Mouse (Mus musculus) midbrain, embryonic 13.5 days (tissue): ENCODE measurements at regions not wholly inside any gene's neighbourhood (a gene's known extent, or its start where the extent isn't known, plus 50 kb on each side); places are given as distances from the start of the nearest gene placed in this dataset.
"Not testable (repeated sequence)": the region's sequence is repeated elsewhere in the genome, so short reads cannot be mapped to it uniquely, and the experiment has no call there.

Source experiments
- ATAC-seq: fragments of 200-750 bp; cut with Nextera tagmentation; 2 replicates; pipeline ENCODE4 v1.8.0; 2017; ENCODE audit warnings: mild to moderate bottlenecking, moderate TSS enrichment, moderate library complexity
- H3K27ac ChIP-seq: fragments of 300-500 bp; sonication (generic); 2 replicates; pipeline ENCODE4 v1.5.1; 2015; ENCODE audit warnings: inconsistent platforms, mild to moderate bottlenecking, moderate library complexity
- H3K27me3 ChIP-seq: fragments of 300-500 bp; sonication (generic); 2 replicates; pipeline ENCODE4 v1.6.1; 2015; ENCODE audit warnings: mild to moderate bottlenecking, inconsistent platforms
- H3K36me3 ChIP-seq: fragments of 300-500 bp; sonication (generic); 2 replicates; pipeline ENCODE4 v1.6.1; 2015; ENCODE audit warnings: mild to moderate bottlenecking, inconsistent platforms
- H3K4me1 ChIP-seq: fragments of 300-500 bp; sonication (generic); replicated peaks from 2 replicates; pipeline ENCODE4 v1.6.1; 2015; ENCODE audit warnings: inconsistent platforms
- H3K4me2 ChIP-seq: fragments of 300-500 bp; sonication (generic); replicated peaks from 2 replicates; pipeline ENCODE4 v1.6.1; 2015; ENCODE audit warnings: moderate library complexity, mild to moderate bottlenecking, inconsistent platforms
- H3K4me3 ChIP-seq: fragments of 300-500 bp; sonication (generic); replicated peaks from 2 replicates; pipeline ENCODE4 v1.5.1; 2015; ENCODE audit warnings: mild to moderate bottlenecking, inconsistent platforms
- H3K9ac ChIP-seq: fragments of 300-500 bp; sonication (generic); replicated peaks from 2 replicates; pipeline ENCODE4 v1.6.1; 2015; ENCODE audit warnings: mild to moderate bottlenecking, inconsistent platforms
- H3K9me3 ChIP-seq: fragments of 300-500 bp; sonication (generic); 2 replicates; pipeline ENCODE4 v1.6.1; 2016; ENCODE audit warnings: mild to moderate bottlenecking, inconsistent platforms
- WGBS: fragments of 180-500 bp; shearing (Covaris S2); methylation state at CpG from one replicate; pipeline ENCODE4 v1.1.7; 2015; 5-methylcytosine and 5-hydroxymethylcytosine counted together

DNA sequence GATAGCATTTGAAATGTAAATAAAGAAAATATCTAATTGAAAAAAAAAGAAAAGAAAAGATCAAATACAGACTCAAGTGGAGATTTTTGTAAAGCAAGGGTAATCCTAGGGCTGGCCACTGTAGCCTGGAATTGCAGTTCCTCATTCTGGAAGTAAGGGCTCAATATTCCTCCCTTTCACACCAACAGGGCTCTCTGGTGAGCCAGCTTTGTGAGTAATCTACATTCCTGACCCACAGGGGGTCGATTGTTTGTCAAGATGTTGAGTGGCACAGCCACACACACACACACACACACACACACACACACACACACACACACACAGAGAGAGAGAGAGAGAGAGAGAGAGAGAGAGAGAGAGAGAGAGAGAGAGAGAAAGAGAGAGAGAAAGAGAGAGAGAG is 107.1 kb upstream of the Fbxl4 start:
- not testable (repeated sequence) for H3K9ac ChIP-seq, H3K4me1 ChIP-seq, H3K4me2 ChIP-seq, H3K27me3 ChIP-seq, H3K27ac ChIP-seq, H3K36me3 ChIP-seq, ATAC-seq, H3K9me3 ChIP-seq, H3K4me3 ChIP-seq
- no CpG with 5 or more reads among the region's 1 CpGs for WGBS

DNA sequence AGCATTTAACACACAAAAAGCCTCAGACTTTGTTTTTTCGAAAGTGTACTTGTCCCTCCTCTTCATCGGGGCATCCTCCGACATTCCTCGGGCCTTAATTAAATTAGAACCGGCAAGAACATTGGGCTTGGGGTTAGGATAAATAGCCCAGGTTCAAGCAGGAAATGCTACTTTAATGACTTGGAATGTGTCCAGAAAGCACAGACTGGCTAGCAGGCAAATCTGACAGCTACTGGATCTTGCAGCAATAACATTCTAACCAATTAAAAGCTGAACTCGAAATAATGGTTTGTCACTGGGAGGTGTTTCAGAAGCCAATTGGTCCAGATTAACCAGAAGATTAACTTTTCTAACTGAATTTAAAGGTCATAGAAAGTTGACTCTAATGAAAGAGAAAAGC is 93.4 kb upstream of the Fbxl4 start:
- no peak for ATAC-seq
- Histone ChIP-seq H3K4me1 (no peaks in the 10 kb centered on the region), H3K27ac (no peak overlapping the region), H3K36me3 (no peaks in the 10 kb centered on the region), H3K9ac (no peak overlapping the region), H3K27me3 (no peaks in the 10 kb centered on the region), H3K4me3 (no peak overlapping the region), H3K9me3 (no peaks in the 10 kb centered on the region; the same call in 1 of the 2 replicates), H3K4me2 (no peak overlapping the region)
- WGBS = 57% methylated on average over 6 of the region's 6 CpGs

DNA sequence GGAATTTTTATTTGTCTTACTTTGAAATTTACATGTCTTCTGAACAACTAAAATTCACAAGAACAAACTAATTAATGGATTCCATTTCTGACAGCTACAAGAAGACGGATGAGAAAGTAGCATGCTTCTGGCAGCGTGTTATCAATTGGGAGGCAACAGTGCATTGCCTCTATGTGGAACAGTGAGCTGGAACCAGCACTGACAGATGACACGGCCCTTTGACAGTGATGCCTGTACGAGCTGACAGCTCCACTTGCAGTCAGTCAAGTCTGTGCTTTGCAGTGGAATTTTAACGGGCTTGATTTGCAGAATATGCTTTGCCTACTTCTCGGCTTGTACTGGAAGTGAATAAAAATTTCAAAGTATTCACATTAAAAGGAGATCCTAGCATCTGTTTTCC is 88.3 kb upstream of the Fbxl4 start:
- WGBS = 60% methylated on average over 6 of the region's 6 CpGs
- 0 out of 2 replicates have a peak, but pooled peaks have one; percentile 58 for ATAC-seq

DNA sequence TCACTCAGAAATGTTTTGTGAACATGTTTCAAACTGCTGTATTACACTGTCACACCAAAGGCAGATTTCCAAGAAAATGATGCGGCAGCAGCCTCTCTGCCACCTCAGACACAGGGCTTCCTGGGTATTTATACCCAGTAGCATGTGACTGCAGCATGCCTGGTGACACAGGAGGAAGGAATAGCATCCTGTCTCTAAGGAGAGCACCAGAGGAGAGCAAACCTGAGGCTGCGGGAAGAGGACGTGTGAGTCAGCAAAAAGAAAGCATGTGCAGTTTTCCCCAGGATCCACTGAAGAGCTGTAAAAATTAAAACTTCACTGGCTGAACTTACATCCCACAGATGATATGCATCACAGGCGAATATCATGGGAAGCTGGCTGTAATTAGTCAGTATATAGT is 83.2 kb upstream of the Fbxl4 start:
- 79% methylated on average over 4 of the region's 4 CpGs for WGBS
- Histone ChIP-seq H3K4me3 (no peak overlapping the region), H3K4me2 (no peak overlapping the region), H3K27ac (no peak overlapping the region), H3K9me3 (no peaks in the 10 kb centered on the region), H3K9ac (no peak overlapping the region), H3K36me3 (no peaks in the 10 kb centered on the region), H3K4me1 (no peaks in the 10 kb centered on the region), H3K27me3 (no peaks in the 10 kb centered on the region)
- ATAC-seq = no peak

More for the DNA sequence above, 88.3 kb upstream of the Fbxl4 start:
- H3K27me3 ChIP-seq = no peaks in the 10 kb centered on the region
- H3K4me3 ChIP-seq = no peak overlapping the region
- H3K4me1 ChIP-seq = no peaks in the 10 kb centered on the region
- no peaks in the 10 kb centered on the region for H3K9me3 ChIP-seq
- no peak overlapping the region for H3K9ac ChIP-seq
- H3K4me2 ChIP-seq = no peak overlapping the region
- H3K27ac ChIP-seq = no peak overlapping the region
- H3K36me3 ChIP-seq = no peaks in the 10 kb centered on the region

DNA sequence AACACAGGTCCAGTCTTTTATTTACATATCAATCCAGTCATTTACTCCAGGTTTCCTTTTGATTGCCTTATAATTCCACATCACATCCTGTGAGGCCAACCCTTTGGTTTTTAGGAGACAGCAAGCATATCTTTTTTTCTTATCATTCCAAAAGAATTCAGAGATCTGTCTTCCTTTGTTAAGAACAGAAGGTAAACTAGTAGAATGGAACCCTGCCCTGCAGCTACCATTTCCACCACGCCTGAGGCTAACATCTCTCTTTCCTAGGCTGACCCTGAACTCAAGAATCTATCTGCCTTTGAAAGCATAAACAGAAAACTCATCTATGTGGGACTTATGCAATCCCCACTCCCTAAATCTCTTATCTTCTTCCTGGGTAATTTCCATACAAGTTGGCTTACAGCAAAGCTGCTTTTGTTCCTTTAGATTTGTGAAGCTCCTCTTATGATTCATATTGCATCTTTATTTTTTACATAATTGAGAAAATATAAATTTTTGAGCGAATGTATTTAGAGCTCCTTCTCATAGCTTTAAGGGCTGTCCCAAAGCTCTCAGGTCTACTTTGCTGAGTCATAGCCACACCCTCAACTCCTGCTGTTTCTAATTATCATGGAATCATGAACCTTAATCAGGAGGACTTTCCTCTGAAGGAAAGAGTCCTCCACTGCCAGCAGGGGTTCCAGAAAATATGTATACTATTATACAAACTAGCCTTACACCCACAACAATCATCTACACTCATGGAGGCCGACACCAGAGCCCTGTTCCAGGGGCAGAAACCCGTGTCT is 74.6 kb upstream of the Fbxl4 start:
- no peak overlapping the region for H3K9ac ChIP-seq
- 79% methylated on average over 4 of the region's 4 CpGs for WGBS
- no peaks in the 10 kb centered on the region for H3K36me3 ChIP-seq
- H3K4me1 ChIP-seq = no peaks in the 10 kb centered on the region
- no peak for ATAC-seq
- H3K4me3 ChIP-seq = no peak overlapping the region
- no peaks in the 10 kb centered on the region for H3K27me3 ChIP-seq
- no peak overlapping the region for H3K27ac ChIP-seq
- H3K4me2 ChIP-seq = no peak overlapping the region
- no peaks in the 10 kb centered on the region for H3K9me3 ChIP-seq

DNA sequence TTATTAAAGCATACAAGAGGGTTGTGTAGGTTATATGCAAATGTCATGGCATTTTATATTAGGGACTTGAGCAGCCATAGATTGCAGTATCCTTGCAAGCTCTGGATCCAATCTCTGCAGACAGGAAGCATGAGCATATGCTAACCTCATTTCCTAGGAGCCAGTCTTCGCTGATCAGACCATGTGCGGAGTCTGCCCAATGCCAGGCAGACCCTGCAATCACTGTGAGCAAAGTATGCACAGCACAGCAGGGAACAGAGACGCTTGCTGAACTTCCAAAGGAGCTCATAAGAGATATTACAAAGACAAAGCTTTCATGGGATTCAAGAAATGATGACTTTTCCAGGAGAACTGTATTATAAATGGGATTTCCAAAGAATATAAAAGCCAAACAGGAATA is 65.2 kb upstream of the Fbxl4 start:
- 0 out of 2 replicates have a peak, but pooled peaks cover 3% of the 10 kb centered on the region for H3K4me1 ChIP-seq
- H3K4me2 ChIP-seq = no peak overlapping the region
- H3K27ac ChIP-seq = no peak overlapping the region
- peak; percentile 71; the same call in 1 of the 2 replicates for ATAC-seq
- no peaks in the 10 kb centered on the region for H3K36me3 ChIP-seq
- 57% methylated on average over 3 of the region's 3 CpGs for WGBS
- no peaks in the 10 kb centered on the region for H3K27me3 ChIP-seq
- no peak overlapping the region for H3K4me3 ChIP-seq
- H3K9ac ChIP-seq = no peak overlapping the region
- H3K9me3 ChIP-seq = no peaks in the 10 kb centered on the region

DNA sequence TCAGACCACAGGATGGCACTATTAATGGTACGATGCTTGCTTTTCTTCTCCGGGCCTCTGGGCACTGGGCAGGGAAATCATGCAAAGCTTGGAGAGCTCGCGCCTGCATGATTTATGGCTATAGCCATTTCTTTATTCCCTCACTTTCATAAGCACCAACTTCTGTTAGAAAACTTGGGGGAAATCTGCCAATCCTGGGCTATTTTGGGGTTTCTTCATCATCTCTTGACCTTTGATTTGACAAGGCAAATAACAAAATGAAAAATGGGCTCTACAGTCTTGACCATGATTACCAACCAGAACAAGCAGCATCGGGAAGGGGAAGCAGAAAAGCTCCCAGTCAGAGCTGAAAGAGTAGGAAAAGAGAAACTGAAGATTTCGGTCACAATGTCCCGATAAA is 57.1 kb upstream of the Fbxl4 start:
- WGBS = 93% methylated on average over 7 of the region's 7 CpGs
- no peak overlapping the region for H3K4me2 ChIP-seq
- H3K27ac ChIP-seq = no peak overlapping the region

DNA sequence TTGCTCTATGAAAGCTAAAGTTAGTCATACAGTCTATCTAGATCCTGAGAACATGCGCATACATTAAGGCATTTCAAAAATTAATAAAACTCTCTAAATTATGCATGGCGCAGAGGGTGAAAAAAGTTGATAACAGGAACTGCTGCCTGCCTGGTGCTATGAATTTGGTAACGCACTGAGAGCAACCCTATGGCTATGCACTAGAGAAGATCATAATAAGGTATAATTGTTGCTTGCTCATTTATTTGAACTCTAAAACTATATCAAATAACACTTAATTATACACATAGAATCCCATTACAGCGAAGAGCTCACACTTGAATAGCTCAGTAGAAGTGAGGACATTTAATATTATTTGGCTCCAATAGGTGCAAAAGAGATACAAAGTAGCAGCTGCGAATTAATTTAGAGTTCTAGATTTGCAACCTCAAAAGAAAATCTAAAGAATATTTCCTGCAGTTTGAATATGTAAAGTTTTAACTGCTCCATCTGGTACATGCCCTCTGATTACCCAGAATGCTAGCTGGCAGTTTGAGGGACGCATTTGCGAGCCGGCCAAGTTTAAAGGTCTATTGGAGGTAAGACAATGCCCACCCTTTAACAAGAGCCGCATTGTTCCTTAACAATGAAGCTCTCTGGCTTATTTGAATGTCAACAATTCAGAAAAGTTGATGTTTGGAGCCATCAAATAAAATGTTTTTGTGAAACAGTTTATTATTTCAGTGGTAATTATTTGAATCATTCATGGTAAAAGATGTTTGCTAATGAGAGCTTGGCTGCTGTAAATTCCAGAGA is 56.0 kb upstream of the Fbxl4 start:
- H3K27me3 ChIP-seq = no peaks in the 10 kb centered on the region
- H3K27ac ChIP-seq = no peak overlapping the region
- no peak overlapping the region for H3K4me2 ChIP-seq
- ATAC-seq = peak; percentile 85
- 53% methylated on average over 9 of the region's 9 CpGs for WGBS
- peaks cover 16% of the 10 kb centered on the region for H3K4me1 ChIP-seq
- H3K4me3 ChIP-seq = no peak overlapping the region
- peaks cover 6% of the 10 kb centered on the region; the same call in 1 of the 2 replicates for H3K9me3 ChIP-seq
- no peaks in the 10 kb centered on the region for H3K36me3 ChIP-seq
- no peak overlapping the region for H3K9ac ChIP-seq

More for the DNA sequence above, 57.1 kb upstream of the Fbxl4 start:
- H3K27me3 ChIP-seq = no peaks in the 10 kb centered on the region
- peaks cover 6% of the 10 kb centered on the region; the same call in 1 of the 2 replicates for H3K9me3 ChIP-seq
- no peaks in the 10 kb centered on the region for H3K36me3 ChIP-seq
- H3K9ac ChIP-seq = no peak overlapping the region
- H3K4me3 ChIP-seq = no peak overlapping the region
- no peak for ATAC-seq
- H3K4me1 ChIP-seq = peaks cover 16% of the 10 kb centered on the region

DNA sequence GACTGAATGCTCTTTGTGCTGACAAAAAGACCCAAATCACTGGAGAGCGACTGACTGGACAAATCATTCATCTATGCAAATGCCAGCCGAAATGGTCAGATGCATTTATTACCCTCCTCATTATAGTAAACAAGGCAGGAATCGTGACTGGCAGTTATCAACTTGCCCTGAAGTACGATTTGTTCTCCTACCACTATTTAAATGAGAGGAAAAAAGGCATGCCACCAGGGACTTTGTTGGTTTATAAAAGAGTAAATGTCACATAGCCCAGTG is 55.5 kb upstream of the Fbxl4 start:
- WGBS = 14% methylated on average over 4 of the region's 4 CpGs
- no peaks in the 10 kb centered on the region for H3K27me3 ChIP-seq
- H3K4me2 ChIP-seq = no peak overlapping the region
- no peak overlapping the region for H3K27ac ChIP-seq
- H3K9me3 ChIP-seq = peaks cover 6% of the 10 kb centered on the region; the same call in 1 of the 2 replicates
- H3K4me3 ChIP-seq = no peak overlapping the region
- H3K36me3 ChIP-seq = no peaks in the 10 kb centered on the region
- no peak overlapping the region for H3K9ac ChIP-seq
- ATAC-seq = peak; percentile 79
- H3K4me1 ChIP-seq = peaks cover 16% of the 10 kb centered on the region

DNA sequence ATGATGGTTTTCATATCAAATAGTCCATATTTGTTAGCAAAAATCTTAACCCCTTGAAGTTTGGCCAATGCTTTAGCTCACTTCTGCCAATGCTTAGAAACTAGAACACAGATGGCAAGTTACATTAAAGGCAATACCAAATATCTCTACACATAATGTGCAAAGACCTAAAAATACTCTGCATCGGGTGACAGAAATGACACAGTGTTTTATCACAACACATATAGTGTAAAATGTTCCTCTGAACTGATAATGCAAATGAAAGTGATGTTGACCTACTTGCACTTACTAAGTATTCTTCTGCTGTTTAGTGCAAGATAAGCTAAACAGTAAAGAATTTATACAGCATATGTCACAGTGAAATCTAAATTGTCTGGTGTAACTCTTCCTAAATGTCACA is 55.1 kb upstream of the Fbxl4 start:
- H3K36me3 ChIP-seq = no peaks in the 10 kb centered on the region
- ATAC-seq = no peak
- no peak overlapping the region for H3K27ac ChIP-seq
- H3K9me3 ChIP-seq = peaks cover 6% of the 10 kb centered on the region; the same call in 1 of the 2 replicates
- H3K4me1 ChIP-seq = peaks cover 16% of the 10 kb centered on the region
- H3K4me2 ChIP-seq = no peak overlapping the region
- H3K4me3 ChIP-seq = no peak overlapping the region
- H3K27me3 ChIP-seq = no peaks in the 10 kb centered on the region
- 72% methylated on average over 1 of the region's 1 CpGs for WGBS
- H3K9ac ChIP-seq = no peak overlapping the region
